Mouse (Mus musculus) brain, embryonic 14.5 days (tissue): ENCODE data around the gene Ascc1.

Experiments used
- CTCF ChIP-seq: fragments of 200-500 bp; IDR thresholded peaks from 2 replicates; pipeline ENCODE4 v1.5.1; 2012; ENCODE audit warnings: inconsistent platforms, mild to moderate bottlenecking, moderate library complexity, borderline replicate concordance; ENCODE audit not compliant: insufficient read depth, insufficient read length; ENCODE audit errors: extremely low read depth
- POLR2A ChIP-seq: fragments of 200-500 bp; IDR thresholded peaks from 2 replicates; pipeline ENCODE4 v1.6.1; 2012; ENCODE audit warnings: mild to moderate bottlenecking, inconsistent platforms, borderline replicate concordance; ENCODE audit not compliant: poor library complexity, insufficient read depth, insufficient read length, severe bottlenecking; ENCODE audit errors: extremely low read depth

- no peak for TF ChIP-seq CTCF
- no peak for TF ChIP-seq POLR2A
Observed at GRCm38 (mm10) chr10:59995889-59996288, 6.7 kb upstream of the Ascc1 start.
